Mouse (Mus musculus) urinary bladder, postnatal 36 days (tissue): ENCODE results near the gene Sell.

Experiments
- DNase-seq, 2 experiments: peaks; one replicate each; pipeline ENCODE4 v3.0.0; 2022; ENCODE audit warnings: low spot score in 2 of 2, mixed read lengths in 1 of 2

Sell gene

GRCm38 (mm10) chr1:164132609-164133008 is 70.8 kb downstream of the Sell start:
- DNase-seq: no peak
